ENCODE assay signal across 12 mouse cellular contexts in the genomic region with DNA sequence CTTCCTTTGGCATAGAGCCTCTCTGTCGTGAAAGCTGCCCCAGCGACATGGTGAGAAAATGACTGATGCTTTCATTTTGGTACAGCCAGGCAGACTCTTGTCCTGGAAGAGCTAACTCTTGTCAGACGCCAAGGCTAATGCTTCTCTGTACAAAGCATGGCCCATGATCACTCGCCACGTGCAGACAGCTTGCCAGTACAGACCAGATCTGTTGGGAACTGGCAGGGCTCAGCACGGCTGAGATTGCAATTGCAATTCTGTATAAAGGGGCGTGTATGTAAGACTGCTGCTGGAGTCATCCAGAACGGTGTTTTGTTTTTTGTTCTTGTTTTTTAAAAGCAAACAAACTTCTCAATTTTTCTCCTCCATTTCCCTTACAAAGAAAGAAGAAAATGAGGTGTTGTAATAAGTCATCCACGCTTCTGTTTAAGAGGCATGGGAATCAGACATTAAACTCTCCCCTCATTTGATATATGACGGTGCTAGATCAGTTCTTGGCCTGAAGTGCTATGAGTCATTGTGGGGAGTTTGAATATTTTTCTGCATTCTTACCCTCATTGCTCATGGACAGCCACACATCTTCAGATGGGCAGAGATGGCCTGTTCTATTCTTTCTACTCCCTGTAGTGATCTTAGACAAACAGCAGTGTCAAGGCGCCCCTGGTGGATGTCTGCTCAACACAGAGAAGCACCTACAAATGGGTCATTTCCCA.
DNase-seq lines count a peak whose midpoint lies in the region; ATAC-seq and TF ChIP-seq lines count a peak whose summit lies in the region.
"Had no signal": no experiment of that assay in that cellular context is flagged by ENCODE, and none has a peak within 500 bp of the region (broad histone marks: within the 10 kb centered on the region; RNA-seq: fewer than 3 reads in every experiment).

No protein-coding gene starts in this region.

- no peak for ATAC-seq in midbrain, postnatal 0 days (ENCODE audit: low FRiP score)
- no peak for ATAC-seq in midbrain, embryonic 11.5 days (ENCODE audit: low FRiP score)
- ATAC-seq in inflammation-experienced regulatory T-cells, adult 6 months: no peak

- TF ChIP-seq CTCF in midbrain, postnatal 0 days (IDR thresholded peaks at IDR 0.05): no peak

- H3K27me3 ChIP-seq in midbrain, postnatal 0 days (ENCODE audit: insufficient read depth, low read length): no peaks in the 10 kb centered on the region
- no peaks in the 10 kb centered on the region for H3K27me3 ChIP-seq in midbrain, embryonic 11.5 days (ENCODE audit: control insufficient read depth, insufficient read depth, low read length)
- H3K27me3 ChIP-seq: embryonic facial prominence, embryonic 13.5 days; liver, embryonic 13.5 days had no signal

- H3K36me3 ChIP-seq in midbrain, postnatal 0 days (ENCODE audit: insufficient read depth, low read length): no peaks in the 10 kb centered on the region
- no peaks in the 10 kb centered on the region for H3K36me3 ChIP-seq in midbrain, embryonic 11.5 days (ENCODE audit: control insufficient read depth, insufficient read depth, low read length)
- H3K36me3 ChIP-seq: embryonic facial prominence, embryonic 13.5 days; liver, embryonic 13.5 days had no signal

- 50% methylated on average over 11 of the region's 11 CpGs for WGBS in midbrain, postnatal 0 days
- WGBS in midbrain, embryonic 11.5 days: 72% methylated on average over 11 of the region's 11 CpGs

- H3K4me1 ChIP-seq in midbrain, postnatal 0 days (ENCODE audit: insufficient read depth, low read length): no peaks in the 10 kb centered on the region
- no peaks in the 10 kb centered on the region; the same call in 1 of the 2 replicates for H3K4me1 ChIP-seq in midbrain, embryonic 11.5 days (ENCODE audit: control insufficient read depth, insufficient read depth, low read length)
- H3K4me1 ChIP-seq: embryonic facial prominence, embryonic 13.5 days; liver, embryonic 13.5 days had no signal

- DNase-seq in gastrocnemius, postnatal 25 days: peak; percentile 7
- no peak for DNase-seq in gastrocnemius, postnatal 4 days (ENCODE audit: low spot score in 2 of 2)
- peak; percentile 18 for DNase-seq in midbrain, postnatal 0 days (ENCODE audit: low spot score)
- DNase-seq in midbrain, embryonic 11.5 days (ENCODE audit: low spot score, missing footprints): no peak
- DNase-seq in adrenal gland, postnatal 10 days: peak; percentile 14
- DNase-seq in lung, postnatal 36 days: peak; percentile 53
- no peak for DNase-seq in cerebellum, adult 9-10 months
- DNase-seq: layer of hippocampus, postnatal 36 days; liver, embryonic 13.5 days; right cerebral cortex, postnatal 14 days had no signal

- no peak overlapping the region for H3K9ac ChIP-seq in midbrain, postnatal 0 days (replicated peaks; ENCODE audit: low read length, poor library complexity, severe bottlenecking)
- H3K9ac ChIP-seq in midbrain, embryonic 11.5 days (ENCODE audit: low read length): no peak overlapping the region
- H3K9ac ChIP-seq: embryonic facial prominence, embryonic 13.5 days; liver, embryonic 13.5 days had no signal

- H3K9me3 ChIP-seq in midbrain, postnatal 0 days (ENCODE audit: low read length): no peaks in the 10 kb centered on the region
- no peaks in the 10 kb centered on the region for H3K9me3 ChIP-seq in midbrain, embryonic 11.5 days (ENCODE audit: control insufficient read depth, low read length)
- H3K9me3 ChIP-seq: embryonic facial prominence, embryonic 13.5 days; liver, embryonic 13.5 days had no signal

- H3K27ac ChIP-seq in midbrain, postnatal 0 days (ENCODE audit: low read depth, low read length): no peak overlapping the region
- no peak overlapping the region for H3K27ac ChIP-seq in midbrain, embryonic 11.5 days (ENCODE audit: low read depth, low read length)
- H3K27ac ChIP-seq: embryonic facial prominence, embryonic 13.5 days; liver, embryonic 13.5 days had no signal

- no peak overlapping the region for H3K4me3 ChIP-seq in midbrain, postnatal 0 days (ENCODE audit: low read depth, low read length)
- no peak overlapping the region for H3K4me3 ChIP-seq in midbrain, embryonic 11.5 days (ENCODE audit: low read depth, low read length)
- H3K4me3 ChIP-seq: embryonic facial prominence, embryonic 13.5 days; liver, embryonic 13.5 days had no signal

- H3K4me2 ChIP-seq in midbrain, postnatal 0 days (ENCODE audit: low read depth, low read length, poor library complexity, severe bottlenecking): no peak overlapping the region
- H3K4me2 ChIP-seq in midbrain, embryonic 11.5 days: no peak overlapping the region
- H3K4me2 ChIP-seq: embryonic facial prominence, embryonic 13.5 days; liver, embryonic 13.5 days had no signal

Comparison
In these comparisons a context has a peak if more than half of its experiments do, and no peak if none do; other contexts are left out.
1. DNase-seq: peak in gastrocnemius, postnatal 25 days (single experiment), midbrain, postnatal 0 days (single experiment), adrenal gland, postnatal 10 days (single experiment) and lung, postnatal 36 days (single experiment); none in gastrocnemius, postnatal 4 days (0 of 2), midbrain, embryonic 11.5 days (single experiment) and cerebellum, adult 9-10 months (single experiment).